Mouse (Mus musculus) neural tube, postnatal 0 days (tissue): ENCODE data around the gene Ttc9. TPM values are rescaled to one million over a fixed set of nuclear protein-coding genes. Genes with fewer than 3 reads are reported as not detected.

Experiments used
- polyA plus RNA-seq: library from polyadenylated mRNA; unstranded; fragments of >200 nt; fragmentation: Nextera tagmentation; extraction: Ambion mirVana; gene quantifications from 2 replicates; pipeline ENCODE4 v1.2.1, GENCODE M21; 2015

The Ttc9 gene
- polyA plus RNA-seq, result 24.2 and 25.3 TPM in 2 replicates

GRCm38 (mm10) chr12:81630915-81631660, at the start of gene Ttc9:
TSS of gene Ttc9 (plus strand) at chr12:81631249.

DNA sequence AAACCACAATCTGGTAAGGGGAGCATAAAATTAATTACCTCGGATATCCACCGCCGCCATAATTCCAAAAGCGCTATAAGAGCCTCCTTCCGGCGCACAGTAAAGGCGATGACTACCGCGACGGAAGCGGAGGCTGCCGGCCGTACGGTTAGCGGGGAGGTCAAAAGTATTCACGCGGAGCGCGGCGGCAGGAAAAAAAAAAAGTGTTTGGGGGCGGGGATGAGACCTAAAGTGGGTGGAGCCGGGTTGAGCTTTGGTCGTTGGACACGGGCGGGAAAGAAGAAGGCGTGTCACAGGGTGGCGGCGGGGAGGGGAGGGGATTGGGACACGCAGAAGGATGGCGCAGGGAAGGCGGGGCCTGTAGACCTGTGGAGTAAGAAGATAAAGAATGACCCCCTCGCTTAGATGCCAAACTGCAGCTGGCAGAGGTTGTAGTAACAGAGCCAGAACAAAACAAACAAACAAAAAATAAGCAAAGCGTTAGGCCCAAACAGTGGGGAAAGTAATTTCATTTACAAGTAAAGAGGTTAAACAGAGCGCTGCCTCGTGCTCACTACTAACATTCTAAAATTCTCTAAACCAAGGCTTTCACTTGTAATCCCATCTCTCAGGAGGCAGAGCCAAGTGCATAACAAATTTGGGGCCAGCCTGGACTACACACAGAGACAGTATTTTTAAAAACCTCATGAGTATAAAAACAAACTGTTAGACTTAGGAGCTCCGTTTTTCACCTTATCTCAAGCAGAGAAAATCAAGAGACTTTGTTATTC, 36.0 kb upstream of the Ttc9 start, which contains the start of gene Med6:
Med6 (minus strand) TSS at position 107 of the 770 bp plus-strand sequence.

Other genes starting within 250 kb of the Ttc9 start
- 0.08 and 0.11 TPM in 2 replicates for gene Adam4, start 209.3 kb upstream of the Ttc9 start, polyA plus RNA-seq
- gene Cox16, start 146.1 kb upstream of the Ttc9 start, polyA plus RNA-seq, result 120 and 146 TPM in 2 replicates
- gene Gm20498, start 98.3 kb upstream of the Ttc9 start, polyA plus RNA-seq, result 45.6 and 48.1 TPM in 2 replicates
- 25.3 and 26.1 TPM in 2 replicates for gene Synj2bp, start 98.3 kb upstream of the Ttc9 start, polyA plus RNA-seq
- gene Adam21, start 62.8 kb upstream of the Ttc9 start, polyA plus RNA-seq, result 0.40 and 0.57 TPM in 2 replicates
- 34.2 and 34.9 TPM in 2 replicates for gene Med6, start 36.2 kb upstream of the Ttc9 start, polyA plus RNA-seq
- 11.3 and 11.5 TPM in 2 replicates for gene Map3k9, start 149.9 kb downstream of the Ttc9 start, polyA plus RNA-seq
- gene Pcnx, start 228.8 kb downstream of the Ttc9 start, polyA plus RNA-seq, result 7.1 and 8.3 TPM in 2 replicates